Mouse (Mus musculus): Measurements from ENCODE around the gene Gm4141.
"Not testable (repeated sequence)": the region's sequence is repeated elsewhere in the genome, so short reads cannot be mapped to it uniquely, and the experiment has no call there.

The Gm4141 gene

DNA sequence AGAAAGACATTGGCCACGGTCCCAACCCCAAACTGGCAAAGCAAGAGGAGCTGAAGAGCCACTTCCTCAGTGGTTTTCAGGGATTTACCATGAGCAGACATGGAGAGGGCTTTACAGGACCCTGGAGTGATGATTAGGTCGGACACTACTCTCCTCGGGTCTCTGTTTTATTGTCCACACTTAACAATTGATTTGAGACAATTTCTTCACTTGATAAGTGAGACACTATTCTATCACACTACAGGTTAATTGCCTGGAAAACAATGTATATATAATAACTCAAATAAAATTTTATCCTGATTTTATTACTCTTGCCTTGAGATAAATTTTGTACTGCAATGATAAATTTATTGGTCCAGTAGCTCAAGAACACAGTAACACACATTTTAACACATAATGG lies at the start of gene Gm4141:
TSS of gene Gm4141 (minus strand) at position 101 of the 400 bp plus-strand sequence.
- not testable (repeated sequence) for DNase-seq

DNA sequence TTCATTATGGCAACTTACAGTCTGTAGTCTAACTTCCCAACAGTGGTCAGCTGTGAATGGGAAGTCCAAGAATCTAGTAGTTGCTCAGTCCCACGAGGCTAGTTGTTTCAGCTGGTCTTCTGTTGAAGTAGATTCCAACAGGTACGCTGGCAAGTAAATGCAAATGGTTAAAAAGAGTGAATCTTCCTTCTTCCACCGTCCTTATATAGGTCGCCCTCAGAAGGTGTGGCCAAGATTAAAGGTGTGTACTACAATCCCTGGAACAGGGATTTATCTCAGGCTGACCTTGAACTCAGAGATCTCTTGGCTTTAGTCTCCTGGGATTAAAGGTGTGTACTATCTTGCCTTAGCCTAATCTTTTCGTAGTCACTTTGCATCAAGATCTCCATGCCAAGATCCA lies 22.9 kb upstream of the Gm4141 start, which contains the start of gene Gm4513:
TSS of gene Gm4513 (minus strand) at position 101 of the 400 bp plus-strand sequence.
- DNase-seq: not testable (repeated sequence)

DNA sequence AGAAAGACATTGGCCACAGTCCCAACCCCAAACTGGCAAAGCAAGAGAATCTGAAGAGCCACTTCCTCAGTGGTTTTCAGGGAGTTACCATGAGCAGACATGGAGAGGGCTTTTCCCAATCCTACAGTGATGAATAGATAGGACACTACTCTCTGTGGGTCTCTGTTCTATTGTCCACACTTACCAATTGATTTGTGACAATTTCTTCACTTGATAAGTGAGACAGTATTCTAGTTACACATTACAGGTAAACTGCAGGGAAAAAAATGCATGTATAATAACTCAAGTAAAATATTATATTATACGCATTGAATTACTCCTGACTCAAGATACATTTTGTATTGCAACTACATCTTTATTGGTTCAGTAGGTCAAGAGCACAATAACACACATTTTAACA lies 30.4 kb downstream of the Gm4141 start, which contains the start of gene Gm5726:
TSS of gene Gm5726 (minus strand) at position 101 of the 400 bp plus-strand sequence.
- not testable (repeated sequence) for DNase-seq

DNA sequence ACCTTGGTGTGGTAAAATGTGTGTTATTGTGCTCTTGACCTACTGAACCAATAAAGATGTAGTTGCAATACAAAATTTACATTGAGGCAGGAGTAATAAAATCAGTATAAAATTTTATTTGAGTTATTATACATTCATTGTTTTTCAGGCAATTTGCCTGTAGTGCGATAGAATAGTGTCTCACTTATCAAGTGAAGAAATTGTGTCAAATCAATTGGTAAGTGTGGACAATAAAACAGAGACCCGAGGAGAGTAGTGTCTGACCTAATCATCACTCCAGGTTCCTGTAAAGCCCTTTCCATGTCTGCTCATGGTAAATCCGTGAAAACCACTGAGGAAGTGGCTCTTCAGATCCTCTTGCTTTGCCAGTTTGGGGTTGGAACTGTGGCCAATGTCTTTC lies 42.5 kb downstream of the Gm4141 start, which contains the start of gene Vmn1r104:
TSS of gene Vmn1r104 (plus strand) at position 301 of the 400 bp plus-strand sequence.
- not testable (repeated sequence) for DNase-seq

Measured in kidney, adult 18-20 months (tissue).